Comparison of ENCODE assay signal across 28 mouse cellular contexts in genomic region chr14:78343007-78343406, GRCm38 (mm10). TPM values are rescaled to one million over a fixed set of nuclear protein-coding genes. Genes with fewer than 3 reads are reported as not detected.
DNase-seq lines count a peak whose midpoint lies in the region; ATAC-seq and TF ChIP-seq lines count a peak whose summit lies in the region.
"Had no signal": no experiment of that assay in that cellular context is flagged by ENCODE, and none has a peak within 500 bp of the region (broad histone marks: within the 10 kb centered on the region; RNA-seq: fewer than 3 reads in every experiment).

No protein-coding gene starts in this region.

- no peak overlapping the region for H3K4me3 ChIP-seq in C2C12 (ENCODE audit: insufficient read depth, poor library complexity, severe bottlenecking)
- no peak overlapping the region for H3K4me3 ChIP-seq in forebrain, embryonic 14.5 days (ENCODE audit: low read depth, low read length)
- H3K4me3 ChIP-seq: embryonic facial prominence, embryonic 12.5 days; embryonic facial prominence, embryonic 15.5 days; forebrain, embryonic 12.5 days; gastrocnemius, adult 2 months; heart, adult 2 months; hindbrain, embryonic 10.5 days; hindbrain, embryonic 13.5 days; intestine, embryonic 15.5 days had no signal

- H3K27ac ChIP-seq in forebrain, embryonic 14.5 days (ENCODE audit: low read depth, low read length), result no peak overlapping the region
- H3K27ac ChIP-seq: embryonic facial prominence, embryonic 12.5 days; embryonic facial prominence, embryonic 15.5 days; forebrain, embryonic 12.5 days; gastrocnemius, adult 2 months; heart, adult 2 months; hindbrain, embryonic 10.5 days; hindbrain, embryonic 13.5 days; intestine, embryonic 15.5 days had no signal

- CTCF ChIA-PET in Patski (lab: Charles Lee), result interaction anchor here (2.3 kb wide), 1 partner anchor 10 kb away, joined by 6 read pairs; no protein-coding TSS in a partner anchor

- no peaks in the 10 kb centered on the region for H3K79me3 ChIP-seq in C2C12 (ENCODE audit: low read depth)

- no peaks in the 10 kb centered on the region for H3K36me3 ChIP-seq in C2C12 (ENCODE audit: control insufficient read depth, insufficient read depth)
- no peaks in the 10 kb centered on the region for H3K36me3 ChIP-seq in forebrain, embryonic 14.5 days (ENCODE audit: control insufficient read depth, insufficient read depth, low read length)
- H3K36me3 ChIP-seq: embryonic facial prominence, embryonic 12.5 days; embryonic facial prominence, embryonic 15.5 days; forebrain, embryonic 12.5 days; hindbrain, embryonic 10.5 days; hindbrain, embryonic 13.5 days; intestine, embryonic 15.5 days had no signal

- H3K79me2 ChIP-seq in C2C12 (ENCODE audit: control insufficient read depth, insufficient read depth), result no peaks in the 10 kb centered on the region

- no peaks in the 10 kb centered on the region for H3K4me1 ChIP-seq in forebrain, embryonic 14.5 days (ENCODE audit: control insufficient read depth, insufficient read depth, low read length)
- H3K4me1 ChIP-seq: embryonic facial prominence, embryonic 12.5 days; embryonic facial prominence, embryonic 15.5 days; forebrain, embryonic 12.5 days; hindbrain, embryonic 10.5 days; hindbrain, embryonic 13.5 days; intestine, embryonic 15.5 days had no signal

- DNase-seq in heart, adult 11 months, result peak; percentile 83
- no peak for DNase-seq in heart, postnatal 14 days
- DNase-seq in Patski (ENCODE audit: low read depth, low spot score), result peak; percentile 49
- DNase-seq in retina, postnatal 1 day, result peak; percentile 63
- DNase-seq in cerebellum, adult 11-12 months, result no peak
- DNase-seq in forebrain, embryonic 14.5 days (ENCODE audit: low spot score), result no peak
- DNase-seq: adrenal gland, adult 8-10 months; adrenal gland, postnatal 25 days; cerebellum, adult 18-20 months; cerebellum, adult 9-10 months; cerebellum, postnatal 14 days; forebrain, postnatal 0 days; gastrocnemius, adult 2 months; gastrocnemius, postnatal 14 days; heart, adult 2 months; heart, postnatal 36 days; kidney, adult 11 months had no signal

- ATAC-seq in Patski, result peak; percentile 58
- no peak for ATAC-seq in forebrain, embryonic 14.5 days
- ATAC-seq: activated CD4-positive, CD25-positive, alpha-beta regulatory T cell, adult 4 months; forebrain, postnatal 0 days; hindbrain, embryonic 16.5 days; intestine, embryonic 15.5 days had no signal

- no peaks in the 10 kb centered on the region for H3K9me3 ChIP-seq in forebrain, embryonic 14.5 days (replicated peaks; ENCODE audit: control insufficient read depth, low read length)
- H3K9me3 ChIP-seq: embryonic facial prominence, embryonic 12.5 days; embryonic facial prominence, embryonic 15.5 days; forebrain, embryonic 12.5 days; hindbrain, embryonic 10.5 days; hindbrain, embryonic 13.5 days; intestine, embryonic 15.5 days had no signal

- intact Hi-C loops in heart, postnatal 14 days (cut with DNase I), result no loop called here

- H3K27me3 ChIP-seq in C2C12 (ENCODE audit: control insufficient read depth, insufficient read depth, insufficient read length), result no peaks in the 10 kb centered on the region
- no peaks in the 10 kb centered on the region for H3K27me3 ChIP-seq in Patski
- no peaks in the 10 kb centered on the region for H3K27me3 ChIP-seq in forebrain, embryonic 14.5 days (replicated peaks; ENCODE audit: control insufficient read depth, insufficient read depth, low read length)
- H3K27me3 ChIP-seq: embryonic facial prominence, embryonic 12.5 days; embryonic facial prominence, embryonic 15.5 days; forebrain, embryonic 12.5 days; hindbrain, embryonic 13.5 days; intestine, embryonic 15.5 days had no signal

- WGBS in forebrain, embryonic 14.5 days, result 80% methylated on average over 8 of the region's 8 CpGs

- no peak for TF ChIP-seq CTCF in C2C12 (IDR thresholded peaks at IDR 0.05; ENCODE audit: control insufficient read depth, insufficient read depth, insufficient read length)
- no peak for TF ChIP-seq CTCF in Patski (IDR thresholded peaks at IDR 0.05)

- in situ Hi-C loops in Patski (cut with MboI; ENCODE audit: low pct_unique_long_range_greater_than_20kb), result no loop called here

- H3ac ChIP-seq in C2C12 (ENCODE audit: control insufficient read depth, insufficient read length, low read depth), result no peak overlapping the region

- no peak overlapping the region for H3K9ac ChIP-seq in forebrain, embryonic 14.5 days (ENCODE audit: low read length)
- H3K9ac ChIP-seq: embryonic facial prominence, embryonic 12.5 days; embryonic facial prominence, embryonic 15.5 days; forebrain, embryonic 12.5 days; forebrain, postnatal 0 days; hindbrain, embryonic 13.5 days; intestine, embryonic 15.5 days had no signal

- POLR2A ChIA-PET in Patski (lab: Charles Lee), result no interaction called here

- no peak overlapping the region for H3K4me2 ChIP-seq in forebrain, embryonic 14.5 days (ENCODE audit: low read length)
- H3K4me2 ChIP-seq: embryonic facial prominence, embryonic 12.5 days; embryonic facial prominence, embryonic 15.5 days; forebrain, embryonic 12.5 days; heart, embryonic 11.5 days; hindbrain, embryonic 13.5 days; intestine, embryonic 15.5 days had no signal

TF ChIP-seq in C2C12, 6 proteins besides CTCF, POLR2A, EP300 and RAD21:
- TF ChIP-seq MAX (IDR thresholded peaks at IDR 0.05) (no peak), FOSL1 (IDR thresholded peaks at IDR 0.05; ENCODE audit: insufficient read depth, low read length, poor library complexity, severe bottlenecking) (no peak), MYOG (IDR thresholded peaks at IDR 0.05; ENCODE audit: control insufficient read depth, extremely low read depth, insufficient read length) (no peak), MYOD1 (IDR thresholded peaks at IDR 0.05; ENCODE audit: control insufficient read depth, insufficient read length, low read depth) (peak; percentile 56), CEBPB (IDR thresholded peaks at IDR 0.05; ENCODE audit: low read depth) (no peak), USF1 (IDR thresholded peaks at IDR 0.05; ENCODE audit: low read depth) (no peak)

RNA-seq across cellular contexts. Expression of gene Tnfsf11, which starts 35.2 kb away (rescaled TPM):
- under 1 TPM in 1 of 2 experiments, not detected in 1; 0.10 TPM for total RNA-seq in heart, postnatal 14 days (2021)
- 0.11 TPM for polyA plus RNA-seq in C2C12 (2012; fragmentation: generic; extraction: Trizol)
- not detected for polyA plus RNA-seq in Patski (2021)
- polyA plus RNA-seq in forebrain, embryonic 14.5 days (2014; fragmentation: Nextera tagmentation; extraction: Ambion mirVana), result not detected in 2 replicates
- total RNA-seq: adrenal gland, adult 8-10 months; adrenal gland, postnatal 25 days; gastrocnemius, adult 2 months; gastrocnemius, postnatal 14 days; gastrocnemius, postnatal 4 days; heart, postnatal 36 days had no signal
- polyA plus RNA-seq: heart, adult 2 months; hindbrain, embryonic 13.5 days; hindbrain, embryonic 16.5 days had no signal

Comparison
In these comparisons a context has a peak if more than half of its experiments do, and no peak if none do; other contexts are left out.
1. DNase-seq: peak in heart, adult 11 months (single experiment), Patski (single experiment) and retina, postnatal 1 day (single experiment); none in heart, postnatal 14 days (0 of 2), cerebellum, adult 11-12 months (single experiment) and forebrain, embryonic 14.5 days (single experiment).